Mouse (Mus musculus) olfactory bulb, adult 2 months (tissue): ENCODE results near the gene Fam163b.

Experiments used
- CTCF ChIP-seq: fragments of 200-500 bp; IDR thresholded peaks from 2 replicates; pipeline ENCODE4 v1.5.1; 2012; ENCODE audit warnings: low read depth, mild to moderate bottlenecking, low read length, moderate library complexity; ENCODE audit not compliant: insufficient read depth
- POLR2A ChIP-seq: fragments of 200-500 bp; IDR thresholded peaks from 2 replicates; pipeline ENCODE4 v1.6.1; 2012; ENCODE audit warnings: mild to moderate bottlenecking, low read depth, low read length, moderate library complexity; ENCODE audit not compliant: insufficient read depth

GRCm38 (mm10) chr2:27135935-27136334 is 6.4 kb downstream of the Fam163b start:
- TF ChIP-seq POLR2A = no peak
- TF ChIP-seq CTCF = no peak
